Mouse (Mus musculus): ENCODE data around the gene Vmn1r62.
"Not testable (repeated sequence)": the region's sequence is repeated elsewhere in the genome, so short reads cannot be mapped to it uniquely, and the experiment has no call there.

The Vmn1r62 gene

DNA sequence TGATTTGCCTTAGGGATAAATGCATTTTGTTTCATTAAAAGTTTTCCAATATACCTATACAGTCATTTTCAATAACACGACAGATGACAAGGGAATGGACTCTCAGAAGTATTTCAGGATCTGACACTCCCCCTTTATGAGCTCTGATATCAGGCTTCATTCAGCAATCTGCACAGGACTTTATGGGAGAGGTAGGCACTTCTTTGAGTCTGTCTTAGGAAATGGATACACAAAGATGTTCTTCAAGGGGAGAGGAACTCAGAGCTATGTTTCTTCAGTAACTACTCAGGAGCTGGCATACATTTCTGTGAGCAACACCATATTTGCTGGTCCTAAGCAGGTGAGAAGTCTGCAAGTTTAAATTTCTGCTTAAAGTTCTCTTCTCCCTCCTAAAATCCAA is at the start of gene Vmn1r62:
Gene Vmn1r62 (plus strand): TSS at position 301 of the 400 bp plus-strand sequence.
- not testable (repeated sequence) for DNase-seq (ENCODE audit: inconsistent age in 2 of 2, low spot score in 1 of 2)
